Mouse (Mus musculus): ENCODE data around the gene Hes7. TPM values are rescaled to one million over a fixed set of nuclear protein-coding genes. Genes with fewer than 3 reads are reported as not detected.
"Not testable (repeated sequence)": the region's sequence is repeated elsewhere in the genome, so short reads cannot be mapped to it uniquely, and the experiment has no call there.

Hes7 gene
- polyA plus RNA-seq, 1 experiment: 0.37 TPM

DNA sequence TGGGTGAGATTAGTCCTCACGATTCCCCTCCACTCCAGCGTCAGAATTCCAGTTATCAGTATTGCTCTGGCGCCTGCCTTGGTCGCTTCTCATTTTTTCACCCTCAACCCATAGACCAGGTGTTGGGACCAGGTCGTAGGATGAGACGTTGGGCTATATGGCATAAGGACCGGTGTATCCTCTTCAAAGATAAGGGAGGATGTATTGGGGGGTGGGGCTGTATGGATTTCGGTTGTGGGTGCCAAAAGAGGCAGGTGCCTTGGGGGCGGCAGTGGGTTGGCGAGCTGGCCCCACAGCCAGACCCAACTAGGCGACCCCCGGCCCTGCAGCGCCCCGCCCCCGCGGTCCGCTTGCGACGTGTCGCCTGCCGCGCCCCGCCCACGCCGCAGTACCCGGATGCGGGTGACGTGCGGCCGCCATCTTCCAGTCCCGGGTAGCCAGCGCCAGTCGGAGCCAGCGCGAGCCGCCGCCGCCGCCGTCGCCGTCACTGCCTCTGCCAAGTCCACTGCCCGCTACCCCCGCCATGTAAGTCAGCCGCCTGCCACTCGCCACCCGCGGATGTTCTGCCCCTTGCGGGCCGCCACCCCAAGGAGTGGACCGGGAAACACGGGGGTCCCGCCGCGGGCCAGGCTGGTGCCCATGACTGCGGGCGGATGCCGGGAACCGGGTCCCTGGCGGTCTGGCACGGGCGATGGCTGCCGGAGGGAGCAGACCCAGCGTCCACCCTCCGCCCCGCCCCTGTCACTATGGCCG, 31.9 kb upstream of the Hes7 start, which contains the start of gene Vamp2:
Vamp2 (plus strand) TSS at position 388 of the 753 bp plus-strand sequence.
- DNase-seq (ENCODE audit: low spot score): peak; percentile 91

DNA sequence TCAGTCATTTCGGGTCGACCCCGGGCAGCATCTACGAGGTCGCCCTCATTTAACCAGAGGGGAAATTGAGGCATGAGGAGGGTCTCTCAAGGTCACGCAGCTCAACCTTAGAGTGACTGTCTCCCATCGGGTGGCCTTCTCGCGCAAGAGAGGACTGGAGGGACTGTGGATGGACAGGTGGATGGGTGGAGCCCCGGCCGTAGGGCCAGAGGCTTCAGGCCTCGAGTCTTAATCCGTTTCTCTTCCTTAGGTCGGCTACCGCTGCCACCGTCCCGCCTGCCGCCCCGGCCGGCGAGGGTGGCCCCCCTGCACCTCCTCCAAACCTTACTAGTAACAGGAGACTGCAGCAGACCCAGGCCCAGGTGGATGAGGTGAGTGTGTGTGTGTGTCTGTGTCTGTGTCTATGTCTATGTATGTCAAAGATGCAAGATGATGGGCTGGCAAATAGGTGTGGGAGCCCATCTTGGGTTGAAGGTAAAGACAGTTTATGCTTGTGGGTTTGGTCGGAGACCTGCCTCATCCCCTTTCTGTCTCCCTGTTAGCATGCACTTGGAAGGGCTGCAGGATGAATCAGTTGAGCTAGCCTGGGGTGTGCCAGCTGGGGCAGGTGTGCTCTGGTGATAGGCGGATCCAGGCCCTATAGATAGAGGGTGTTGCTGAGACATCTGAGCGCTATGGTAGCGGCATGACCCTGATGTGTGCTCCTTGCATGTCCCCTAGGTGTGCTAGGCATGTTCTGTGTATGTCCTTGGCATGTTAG, 31.2 kb upstream of the Hes7 start:
- no peak for DNase-seq (ENCODE audit: low spot score)

DNA sequence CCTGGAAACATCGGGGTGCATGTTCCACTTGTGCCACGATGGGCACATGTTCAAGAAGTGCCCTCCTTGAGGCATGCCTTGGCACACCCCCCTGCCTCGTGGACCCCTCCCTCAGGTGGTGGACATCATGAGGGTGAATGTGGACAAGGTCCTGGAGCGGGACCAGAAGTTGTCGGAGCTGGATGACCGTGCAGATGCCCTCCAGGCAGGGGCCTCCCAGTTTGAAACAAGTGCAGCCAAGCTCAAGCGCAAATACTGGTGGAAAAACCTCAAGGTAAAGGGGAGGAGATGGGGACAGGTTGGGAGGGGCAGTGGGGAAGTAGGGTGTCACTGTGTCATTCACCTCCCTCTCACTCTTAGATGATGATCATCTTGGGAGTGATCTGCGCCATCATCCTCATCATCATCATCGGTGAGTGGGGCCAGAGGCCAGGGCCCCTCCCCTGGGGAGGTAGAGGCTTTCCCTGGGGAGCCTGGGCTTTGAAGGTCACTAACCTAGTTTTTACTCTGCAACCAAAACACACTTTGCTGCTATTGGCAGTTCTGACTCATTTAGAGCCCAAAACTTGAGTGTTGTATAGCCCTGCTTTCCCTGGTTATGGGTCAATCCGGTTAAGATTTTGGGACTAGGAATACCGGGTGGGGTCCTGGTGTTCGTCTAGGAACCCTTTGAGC, 30.5 kb upstream of the Hes7 start:
- no peak for DNase-seq (ENCODE audit: low spot score)

DNA sequence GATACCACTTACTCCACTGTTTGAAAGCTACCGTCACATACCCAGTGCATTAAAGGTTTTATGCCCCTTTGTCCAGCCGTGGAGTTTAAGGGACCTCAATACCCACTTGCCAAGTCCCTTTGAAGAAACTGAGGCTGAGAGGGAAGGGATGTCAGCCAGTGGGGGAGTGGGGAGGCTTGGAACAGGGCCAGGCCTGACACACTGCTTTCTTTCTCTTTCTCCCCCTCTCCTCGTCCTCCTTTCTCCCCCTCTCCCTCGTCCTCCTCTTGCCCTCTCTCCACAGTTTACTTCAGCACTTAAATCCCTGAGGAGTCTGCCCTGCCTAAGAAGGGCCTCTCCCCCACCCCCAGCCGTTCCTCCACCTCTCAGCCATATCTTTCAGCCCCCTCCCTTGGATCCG, 29.8 kb upstream of the Hes7 start:
- DNase-seq (ENCODE audit: low spot score): no peak

DNA sequence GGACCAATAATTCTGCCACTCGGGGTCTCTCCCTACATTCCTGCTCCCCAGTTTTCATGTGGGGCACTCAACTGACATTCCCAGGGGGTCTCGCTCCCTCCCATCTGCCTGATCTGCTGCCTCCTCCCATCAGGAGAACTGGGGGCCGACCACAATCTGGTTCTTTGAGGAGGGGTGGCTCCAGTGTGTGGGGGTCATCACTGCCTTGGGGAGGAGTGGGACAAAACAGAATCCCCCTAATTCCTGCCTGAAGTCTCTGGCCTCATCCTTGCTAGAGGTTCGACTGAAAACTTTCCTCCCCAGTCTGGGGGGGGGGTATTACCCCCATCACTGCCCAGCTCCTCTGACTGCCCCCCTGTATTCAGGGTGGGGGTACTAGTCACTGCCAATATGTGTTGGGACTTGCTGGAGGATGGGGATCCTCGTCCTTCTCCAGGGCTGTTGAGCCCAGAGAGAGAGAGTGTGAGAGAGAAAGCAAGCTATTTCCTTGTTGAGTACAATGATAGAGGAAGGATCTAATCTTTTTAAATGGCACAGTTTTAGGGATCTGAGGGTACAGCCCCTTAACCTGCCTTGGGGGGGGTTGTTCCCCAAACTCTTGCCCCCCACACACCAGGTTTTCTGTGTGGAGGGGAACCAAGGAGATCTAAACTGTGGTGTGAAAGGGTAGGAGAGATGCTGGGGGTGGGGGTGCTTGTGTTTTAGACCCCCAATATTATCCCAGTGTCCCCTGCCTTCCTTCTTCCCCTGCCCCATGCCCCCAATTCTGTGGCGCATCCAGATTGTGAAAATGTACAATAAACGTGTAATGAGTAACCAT, 28.4 kb upstream of the Hes7 start:
- DNase-seq (ENCODE audit: low spot score): no peak

DNA sequence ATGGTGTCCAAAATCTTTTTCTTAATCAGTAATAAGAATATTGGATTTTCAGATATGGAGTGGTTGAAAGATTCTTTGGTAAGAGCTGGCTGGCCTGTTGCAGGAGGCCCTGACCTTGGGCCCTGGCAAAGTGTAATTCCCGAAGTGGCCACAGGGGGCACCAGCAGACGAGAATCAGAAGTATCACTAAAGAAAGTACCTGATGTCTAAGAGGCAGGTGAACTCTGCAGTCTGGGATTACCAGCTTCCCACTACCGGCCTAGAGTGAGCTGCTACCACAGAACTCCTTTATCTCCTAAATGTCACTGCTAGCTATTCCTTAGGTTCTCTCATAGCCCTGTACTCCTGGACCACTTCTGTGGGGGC, 27.8 kb upstream of the Hes7 start:
- DNase-seq (ENCODE audit: low spot score): peak; percentile 81

DNA sequence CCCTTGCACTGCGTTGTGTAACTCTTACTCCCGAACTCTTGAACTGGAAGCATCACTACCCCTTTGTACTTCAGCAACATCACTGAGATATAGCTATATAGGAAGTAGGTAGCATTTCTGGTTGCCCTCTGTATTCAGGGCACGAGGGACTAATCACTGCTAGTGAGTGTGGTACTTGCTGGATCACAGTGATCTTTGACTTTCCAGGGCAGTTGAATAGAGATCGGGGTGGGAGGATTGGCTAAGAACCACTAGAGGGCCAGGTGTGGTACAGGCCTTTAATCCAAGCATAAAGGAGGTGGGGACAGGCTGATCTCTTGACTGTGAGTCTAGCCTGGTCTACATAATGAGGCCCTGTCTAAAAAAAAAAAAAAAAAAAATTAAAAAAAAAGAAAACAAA, 27.3 kb upstream of the Hes7 start:
- DNase-seq (ENCODE audit: low spot score): no peak

DNA sequence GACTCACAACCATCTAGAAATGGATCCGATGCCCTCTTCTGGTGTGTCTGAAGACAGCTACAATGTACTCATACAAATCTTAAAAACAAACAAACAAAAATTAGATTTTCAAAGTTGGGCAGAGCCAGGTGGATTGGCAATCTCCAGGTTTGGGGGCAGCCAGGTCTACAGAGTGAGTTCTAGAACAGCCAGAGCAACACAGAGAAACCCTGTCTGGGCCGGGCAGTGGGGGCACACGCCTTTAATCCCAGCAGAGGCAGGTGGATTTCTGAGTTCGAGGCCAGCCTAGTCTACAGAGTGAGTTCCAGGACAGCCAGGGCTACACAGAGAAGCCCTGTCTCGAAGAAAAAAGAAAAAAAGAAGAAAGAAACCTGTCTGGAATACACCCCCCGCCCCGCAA, 26.3 kb upstream of the Hes7 start:
- not testable (repeated sequence) for DNase-seq (ENCODE audit: low spot score)

DNA sequence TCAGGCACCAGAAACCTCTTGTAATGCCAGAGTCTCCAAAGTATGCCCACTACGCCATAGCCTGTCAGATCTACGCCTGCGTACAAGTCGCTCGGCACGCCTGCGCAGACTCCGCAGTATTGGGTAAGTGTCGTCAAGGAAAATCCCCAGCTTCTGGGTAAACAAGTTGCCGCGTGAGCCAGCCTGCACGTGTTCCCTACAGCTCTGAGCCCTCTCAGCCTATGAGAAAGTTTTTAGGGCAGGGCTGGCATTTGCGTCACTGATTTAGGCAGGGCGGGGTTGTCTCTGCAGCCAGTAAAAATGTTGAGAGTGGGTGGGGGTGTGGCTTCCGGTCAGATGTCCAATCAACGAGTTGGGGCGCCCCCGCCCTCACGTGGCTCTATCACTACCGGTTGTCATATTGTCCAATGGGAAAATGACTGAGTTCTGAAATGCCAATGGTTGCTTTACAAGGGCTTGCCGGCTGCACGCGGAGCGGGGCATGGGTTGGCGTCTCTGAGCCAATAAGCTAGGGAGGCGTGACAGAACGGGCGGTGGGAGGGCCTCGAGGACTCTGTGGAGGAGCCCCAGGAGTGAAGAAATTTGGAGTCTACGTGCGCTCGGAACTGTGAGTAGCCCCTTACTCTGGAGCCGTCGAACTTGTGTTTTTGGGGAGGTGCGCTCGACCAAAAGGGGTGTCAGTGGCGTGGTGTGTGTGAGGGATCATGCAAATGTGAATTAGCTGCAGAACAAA, 25.3 kb upstream of the Hes7 start, which contains the start of gene Per1:
Per1 (plus strand) TSS at position 521 of the 733 bp plus-strand sequence.
- DNase-seq (ENCODE audit: low spot score): peak; percentile 86

DNA sequence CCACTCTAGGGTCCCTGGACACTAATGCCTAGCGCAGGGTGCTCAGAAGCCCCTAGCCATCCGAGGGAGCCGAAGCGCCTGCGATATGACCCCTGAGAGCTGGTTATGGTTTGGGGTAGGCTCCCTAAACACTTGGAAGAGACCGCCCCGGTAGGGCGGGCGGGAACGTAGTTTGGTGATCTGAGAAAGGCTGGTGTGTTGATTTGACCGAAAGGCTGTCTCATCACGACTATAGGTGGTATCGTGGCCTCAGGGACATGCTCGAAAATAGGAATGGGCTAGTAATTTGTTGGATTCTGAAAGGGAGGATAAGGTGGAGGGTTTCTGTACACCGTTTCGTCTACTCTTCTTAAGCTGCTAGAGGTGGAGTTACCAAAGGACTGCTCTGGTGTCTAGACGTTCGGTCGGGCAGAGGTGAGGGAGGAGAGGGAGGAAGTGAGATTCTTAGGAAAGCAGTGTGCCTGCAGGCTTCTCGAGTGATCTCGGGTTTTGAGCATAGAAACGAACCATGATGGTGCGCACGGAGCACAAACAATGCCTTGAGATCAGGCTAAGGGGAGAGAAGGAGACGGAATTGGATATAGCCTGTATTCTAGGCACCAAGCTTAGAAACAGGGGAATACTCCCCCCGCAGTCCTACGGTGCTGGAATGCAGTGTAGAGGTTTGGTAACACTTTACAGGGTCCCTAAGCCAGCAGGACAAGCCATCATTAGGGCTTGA, 24.5 kb upstream of the Hes7 start:
- DNase-seq (ENCODE audit: low spot score): no peak

DNA sequence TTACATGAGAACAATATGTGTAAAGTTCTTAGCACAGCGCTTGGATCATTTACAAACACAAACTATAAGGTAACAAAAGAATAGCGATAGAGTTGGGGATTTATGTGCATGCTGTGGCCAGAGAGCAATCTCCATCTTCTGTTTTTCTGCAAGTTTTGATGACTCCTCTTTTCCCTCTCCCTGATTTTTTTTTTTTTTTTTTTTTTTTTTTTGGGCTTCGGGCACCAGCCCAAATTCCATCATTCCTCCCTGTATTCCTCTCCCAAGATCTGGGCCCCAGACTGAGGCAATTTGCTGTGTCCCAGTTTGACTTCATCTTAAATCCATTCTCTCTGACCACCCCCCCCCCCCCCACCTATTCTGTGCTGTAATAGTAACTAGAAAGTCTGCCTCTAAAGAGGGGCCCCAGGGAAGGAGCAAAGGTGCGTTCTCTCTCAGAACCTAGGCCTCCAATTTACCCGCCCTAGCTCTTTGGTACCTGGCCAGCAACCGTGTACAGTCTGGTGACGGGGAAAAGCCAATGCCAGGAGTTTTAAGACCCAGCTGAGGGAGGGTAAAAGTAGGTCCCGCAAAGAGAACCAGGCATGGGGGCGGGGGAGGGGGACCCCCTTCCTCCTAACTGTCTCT, 23.7 kb upstream of the Hes7 start:
- DNase-seq (ENCODE audit: low spot score): no peak

DNA sequence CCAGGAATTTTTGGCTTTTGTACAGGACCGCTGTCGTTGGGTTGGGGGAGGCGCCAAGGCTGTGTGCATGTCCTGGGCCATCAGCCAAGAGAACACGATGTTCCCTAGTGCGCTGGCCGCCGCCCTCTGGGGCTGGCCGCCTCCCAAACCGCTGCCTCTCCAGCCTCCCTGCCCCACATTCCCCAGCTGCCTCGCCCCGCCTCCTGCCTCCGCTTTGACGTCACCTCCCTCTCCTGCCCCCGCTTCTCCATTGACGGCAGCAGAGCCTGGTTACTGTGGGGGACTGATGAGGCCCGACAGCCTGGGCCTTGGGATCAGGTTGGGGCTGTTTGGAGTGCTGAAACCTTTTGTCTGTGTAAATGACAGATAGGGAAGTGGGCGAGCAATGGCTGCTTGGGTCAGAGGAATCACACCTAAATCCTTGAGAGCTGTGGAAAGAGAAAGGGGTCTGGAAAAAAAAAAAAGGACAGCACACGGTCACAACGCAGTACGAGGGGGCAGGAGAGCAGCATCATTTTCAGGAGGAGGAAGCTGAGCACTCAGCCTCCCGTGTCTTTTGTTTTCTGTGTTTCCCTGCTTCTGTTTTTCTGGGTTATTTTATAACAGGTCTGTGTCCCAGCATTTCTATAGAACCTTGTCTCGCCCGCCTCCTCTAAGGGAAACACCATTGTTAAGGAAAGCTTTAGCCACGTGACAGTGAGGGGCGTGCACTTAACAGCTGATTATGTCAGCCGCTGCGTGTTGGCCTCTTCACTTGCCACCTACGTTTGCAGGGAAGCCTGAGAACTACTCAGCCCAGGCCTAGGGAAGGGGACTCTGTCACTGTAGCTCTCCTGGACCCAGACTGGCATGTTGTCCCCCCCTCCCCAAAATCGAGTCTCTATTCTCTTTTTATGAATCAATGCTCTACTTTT, 23.0 kb upstream of the Hes7 start:
- peak; percentile 95 for DNase-seq (ENCODE audit: low spot score)

DNA sequence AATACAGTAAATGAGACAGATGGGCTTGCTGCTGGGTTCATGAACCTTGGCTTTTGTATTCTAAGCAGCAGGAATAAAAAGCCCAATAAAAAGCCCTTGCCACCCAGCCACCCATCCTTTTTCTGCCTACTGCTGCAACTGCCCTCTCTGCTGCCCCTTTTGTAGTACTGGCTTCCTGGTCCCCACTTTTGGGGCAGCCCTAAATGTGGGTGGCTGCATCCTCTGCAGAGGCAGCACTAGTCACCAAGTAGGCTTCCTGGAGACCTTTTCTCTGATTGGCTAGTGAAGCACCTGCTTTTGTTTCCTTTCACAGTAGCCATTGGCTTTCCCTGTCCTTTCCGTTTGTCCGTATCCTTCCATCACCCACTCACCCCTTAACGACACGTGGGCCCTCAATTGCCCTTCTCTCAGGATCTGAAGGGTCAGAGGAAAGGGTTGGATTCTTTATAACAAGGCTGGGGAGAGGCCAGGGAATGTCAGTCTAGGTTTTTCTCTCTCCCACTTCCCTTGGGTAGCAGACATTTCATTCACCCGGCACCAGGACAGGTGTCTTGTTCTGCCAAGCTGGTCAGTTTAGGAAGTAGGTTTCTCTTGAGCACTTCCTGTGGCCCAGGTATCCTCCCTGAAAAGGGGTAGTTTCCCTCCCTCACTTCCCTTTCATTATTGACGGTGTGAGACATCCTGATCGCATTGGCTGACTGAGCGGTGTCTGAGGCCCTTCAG, 22.0 kb upstream of the Hes7 start:
- DNase-seq (ENCODE audit: low spot score): peak; percentile 21

DNA sequence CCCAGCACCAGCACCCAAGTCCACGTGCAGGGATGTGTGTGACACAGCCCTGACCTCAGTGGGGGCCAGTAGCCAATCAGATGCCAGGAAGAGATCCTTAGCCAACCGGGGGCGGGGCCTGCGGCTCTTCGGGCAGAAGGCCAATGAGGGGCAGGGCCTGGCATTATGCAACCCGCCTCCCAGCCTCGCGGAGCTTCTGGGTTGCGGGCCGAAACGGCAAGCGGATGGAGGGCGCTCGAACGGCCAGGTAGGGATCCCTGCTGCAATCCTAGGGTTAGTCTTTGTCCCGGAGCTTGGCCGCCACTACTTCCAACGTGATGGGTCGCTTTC, 21.5 kb upstream of the Hes7 start:
- DNase-seq (ENCODE audit: low spot score): peak; percentile 92

DNA sequence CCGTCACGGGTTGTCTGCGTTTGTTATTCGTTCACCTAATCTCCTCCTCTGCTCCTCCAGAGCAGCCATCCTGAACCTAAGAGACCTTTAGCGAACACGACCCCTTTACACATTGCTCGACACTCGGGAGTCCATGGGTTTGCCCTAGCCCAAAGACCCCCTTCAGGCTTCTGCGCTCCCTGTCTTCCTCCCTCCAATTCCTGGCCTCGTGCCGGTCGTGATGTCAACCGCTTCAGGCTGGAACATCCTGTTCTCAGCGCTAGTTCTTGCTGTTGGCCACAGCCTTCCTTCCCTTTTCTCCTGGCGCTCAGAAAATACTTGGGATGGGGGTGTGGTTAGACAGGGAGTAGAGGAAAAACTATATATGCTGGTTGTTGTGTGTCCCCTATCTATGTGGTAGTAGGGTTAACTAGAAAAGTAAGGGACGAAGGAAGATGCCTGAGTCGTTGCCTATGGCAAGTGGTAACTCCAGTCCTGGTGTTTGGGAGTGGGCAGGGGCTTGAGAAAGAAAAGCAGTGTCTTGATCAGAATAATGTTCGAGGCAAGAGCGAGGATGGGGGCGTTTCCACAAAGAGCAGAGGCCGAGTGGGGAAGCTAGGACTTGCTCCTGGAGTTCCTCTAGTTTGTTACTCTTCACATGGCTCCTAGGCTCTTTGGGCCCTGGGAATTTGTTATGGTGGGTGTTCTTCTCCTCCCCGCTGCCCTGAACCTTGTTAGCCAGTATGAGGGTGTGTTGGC, 20.9 kb upstream of the Hes7 start:
- no peak for DNase-seq (ENCODE audit: low spot score)

DNA sequence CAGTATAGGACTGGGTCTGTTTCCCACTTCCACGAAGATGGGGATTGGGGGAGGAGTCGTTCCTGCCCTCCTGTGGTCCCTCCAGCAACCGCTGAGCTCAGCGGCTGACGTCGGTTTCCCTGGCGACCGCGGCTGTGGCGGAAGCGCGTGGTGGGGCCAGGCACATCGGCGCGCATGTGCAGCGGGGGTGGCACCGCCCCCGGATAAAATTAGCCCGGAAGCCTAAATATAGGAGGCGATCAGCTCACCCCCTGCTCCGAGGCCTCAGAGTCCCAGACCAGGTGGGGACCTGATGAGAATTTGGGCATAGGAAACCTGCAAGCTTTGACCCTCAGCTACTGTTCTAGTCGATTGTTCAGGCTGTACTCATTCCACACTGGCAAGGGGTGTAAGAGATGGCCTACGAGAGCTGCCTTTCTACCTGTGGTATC, 20.3 kb upstream of the Hes7 start:
- peak; percentile 79 for DNase-seq (ENCODE audit: low spot score)

DNA sequence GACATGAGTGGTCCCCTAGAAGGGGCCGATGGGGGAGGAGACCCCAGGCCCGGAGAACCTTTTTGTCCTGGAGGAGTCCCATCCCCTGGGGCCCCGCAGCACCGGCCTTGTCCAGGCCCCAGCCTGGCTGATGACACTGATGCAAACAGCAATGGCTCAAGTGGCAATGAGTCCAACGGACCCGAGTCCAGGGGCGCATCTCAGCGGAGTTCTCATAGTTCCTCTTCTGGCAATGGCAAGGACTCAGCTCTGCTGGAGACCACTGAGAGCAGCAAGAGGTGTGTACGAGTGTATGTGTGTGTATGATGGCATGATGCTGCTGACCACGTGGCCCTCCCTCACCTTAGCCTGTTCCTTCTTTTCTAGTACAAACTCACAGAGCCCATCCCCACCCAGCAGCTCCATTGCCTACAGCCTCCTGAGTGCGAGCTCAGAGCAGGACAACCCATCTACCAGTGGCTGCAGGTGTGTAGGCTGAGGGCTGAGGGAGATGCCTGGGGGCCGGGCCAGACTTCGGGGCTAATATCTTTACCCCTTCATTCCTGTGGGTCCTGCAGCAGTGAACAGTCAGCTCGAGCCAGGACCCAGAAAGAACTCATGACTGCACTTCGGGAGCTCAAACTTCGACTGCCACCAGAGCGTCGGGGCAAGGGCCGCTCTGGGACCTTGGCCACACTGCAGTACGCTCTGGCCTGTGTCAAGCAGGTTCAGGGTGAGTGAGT, 19.4 kb upstream of the Hes7 start:
- peak; percentile 26 for DNase-seq (ENCODE audit: low spot score)

Data from urinary bladder, adult 2 months (tissue).